Mouse (Mus musculus) retina, postnatal 7 days (tissue): ENCODE data around the gene Tnip3.

Experiments used
- DNase-seq: peaks from one replicate; pipeline ENCODE4 v3.0.0-alpha.2; 2012; ENCODE audit warnings: low read depth, low spot score

Tnip3 gene

DNA sequence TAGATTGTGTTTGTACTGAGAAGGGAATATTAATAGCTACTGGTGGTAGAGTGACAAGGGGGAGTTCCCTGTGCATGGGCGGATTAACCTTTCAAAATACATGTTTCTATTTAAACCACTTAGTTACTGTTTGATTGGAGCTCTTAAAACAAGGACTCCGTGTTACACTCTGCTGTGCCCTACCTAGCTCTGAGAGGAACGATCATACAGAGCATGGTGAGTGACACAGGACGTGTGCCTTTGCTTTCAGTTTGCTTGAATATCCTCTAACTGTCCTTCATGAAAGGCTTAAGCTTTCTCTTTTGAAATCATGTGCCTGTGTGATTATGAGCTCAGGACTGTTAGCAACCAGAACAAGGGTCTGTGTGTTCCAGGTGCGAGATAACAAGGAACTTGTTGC is at the start of gene Tnip3:
TSS of gene Tnip3 (plus strand) at position 122 of the 400 bp plus-strand sequence.
- DNase-seq, result no peak

GRCm38 (mm10) chr6:65498786-65499185 is 26.3 kb upstream of the Tnip3 start:
- no peak for DNase-seq

- DNase-seq, result peak; percentile 56
These were observed 15.0 kb upstream of the Tnip3 start for GRCm38 (mm10) chr6:65510051-65510669.

DNA sequence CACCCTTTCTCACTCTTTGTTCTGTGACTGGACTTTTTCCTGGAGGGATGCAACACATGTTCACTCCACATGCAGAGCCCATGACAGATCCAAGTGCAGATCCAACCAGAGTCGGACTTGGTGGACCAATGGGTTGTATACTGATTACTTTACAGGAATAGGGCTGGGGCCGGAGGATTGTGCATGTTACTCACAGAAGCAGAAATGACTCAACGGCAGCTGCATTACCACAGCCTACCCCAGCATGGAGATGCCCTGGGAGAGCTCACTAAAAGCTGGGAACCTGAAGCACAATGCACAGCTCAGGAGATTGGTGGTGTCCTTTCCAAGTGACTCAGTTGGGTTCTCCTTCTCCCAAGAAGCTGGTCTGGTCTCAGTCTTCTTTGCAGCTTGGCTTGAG is 11.3 kb upstream of the Tnip3 start:
- no peak for DNase-seq

- no peak for DNase-seq
These were observed 8.4 kb upstream of the Tnip3 start for GRCm38 (mm10) chr6:65516759-65517158.

DNA sequence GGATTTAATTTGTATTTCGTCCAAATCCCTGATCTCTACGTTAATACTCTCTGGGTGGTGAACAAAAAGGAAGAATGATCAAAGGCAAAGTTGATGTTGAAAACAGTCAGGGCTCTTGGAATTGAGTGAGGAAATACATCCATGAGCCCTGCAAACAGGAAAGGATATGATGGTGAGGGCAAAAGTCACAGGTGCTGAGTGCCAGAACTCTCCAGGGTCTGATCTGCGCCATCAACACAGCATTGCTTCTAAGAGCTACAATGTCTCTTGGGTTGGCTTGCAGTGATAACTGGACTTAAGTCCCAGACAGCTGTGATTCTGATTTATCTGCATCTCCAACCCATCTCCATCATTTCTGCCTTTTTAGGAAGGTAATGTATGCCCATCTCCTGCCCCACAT is 4.3 kb upstream of the Tnip3 start:
- no peak for DNase-seq

- no peak for DNase-seq
These were observed 2.8 kb downstream of the Tnip3 start for GRCm38 (mm10) chr6:65527892-65528291.

DNA sequence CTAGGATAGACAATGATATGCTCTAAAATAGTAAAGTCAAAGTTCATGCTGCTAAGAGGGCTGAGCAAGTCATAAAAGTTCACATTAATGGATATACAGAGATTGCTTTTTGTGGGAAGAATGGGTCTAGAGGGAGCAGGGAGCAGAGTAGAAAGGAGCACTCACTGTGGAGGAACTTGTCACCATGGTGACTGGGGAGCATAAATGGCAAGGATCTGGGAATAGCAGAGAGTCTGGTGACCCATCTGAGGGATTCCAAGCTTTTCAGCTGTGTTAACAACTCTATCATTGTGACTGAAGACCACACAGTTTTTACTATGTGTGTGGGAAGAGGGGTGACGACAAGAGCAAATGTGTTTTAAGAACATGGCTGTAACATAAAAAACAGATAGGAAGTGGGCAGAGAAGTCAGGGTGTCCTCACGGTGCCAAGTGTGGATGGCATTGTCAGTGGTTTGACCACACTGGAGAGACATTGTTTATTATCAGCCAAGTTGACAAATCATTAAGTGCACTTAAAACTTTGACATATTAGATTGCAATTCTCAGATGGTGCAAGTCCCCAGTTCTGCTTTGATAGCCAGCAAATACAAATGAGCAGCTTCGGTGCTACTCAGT is 6.2 kb downstream of the Tnip3 start:
- DNase-seq, result no peak

DNA sequence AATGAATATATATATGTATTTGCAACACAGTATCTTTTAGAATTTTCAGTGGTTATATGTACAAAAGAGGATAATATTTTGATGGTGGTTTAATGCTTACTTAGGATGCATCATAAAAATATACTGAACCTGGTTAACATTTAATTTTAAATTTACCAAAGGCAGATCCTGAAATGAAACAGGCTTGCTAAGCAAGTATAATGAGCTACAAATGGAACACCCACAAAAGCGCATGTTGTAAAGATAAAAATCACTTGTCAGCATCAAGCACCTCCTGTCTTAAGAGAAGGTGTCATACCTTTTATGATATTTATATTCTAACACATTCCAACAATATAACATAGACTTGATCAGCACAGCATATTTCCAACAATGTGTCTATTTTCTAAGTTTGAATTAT is 8.6 kb downstream of the Tnip3 start:
- no peak for DNase-seq

GRCm38 (mm10) chr6:65537327-65537884 is 12.3 kb downstream of the Tnip3 start:
- DNase-seq, result no peak

- DNase-seq, result no peak
These were observed 13.0 kb downstream of the Tnip3 start for GRCm38 (mm10) chr6:65538022-65538652.

- DNase-seq, result no peak
These were observed 13.8 kb downstream of the Tnip3 start for GRCm38 (mm10) chr6:65538921-65539320.

GRCm38 (mm10) chr6:65540138-65540537 is 15.0 kb downstream of the Tnip3 start:
- DNase-seq, result no peak

DNA sequence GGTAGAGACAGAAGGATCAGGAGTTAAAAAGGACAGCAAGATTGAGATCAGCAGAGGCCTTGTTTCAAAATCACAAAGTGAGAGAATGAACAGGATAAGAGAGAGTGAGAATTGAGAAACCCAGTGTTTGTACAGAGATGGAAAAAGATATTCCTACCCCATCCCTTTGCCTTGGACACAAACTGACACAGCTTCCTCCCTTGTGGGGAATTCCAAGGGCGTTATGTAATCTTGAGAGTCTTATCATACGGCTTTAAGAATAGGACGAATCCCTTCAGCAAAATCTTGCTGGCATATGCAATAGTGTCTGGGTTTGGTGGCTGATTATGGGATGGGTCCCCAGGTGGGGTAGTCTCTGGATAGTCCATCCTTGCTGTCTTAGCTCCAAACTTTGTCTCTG is 16.0 kb downstream of the Tnip3 start:
- no peak for DNase-seq

- no peak for DNase-seq
These were observed 17.3 kb downstream of the Tnip3 start for GRCm38 (mm10) chr6:65542391-65542790.

GRCm38 (mm10) chr6:65542913-65543312 is 17.8 kb downstream of the Tnip3 start:
- no peak for DNase-seq

GRCm38 (mm10) chr6:65563887-65564656 is 39.0 kb downstream of the Tnip3 start:
- no peak for DNase-seq

DNA sequence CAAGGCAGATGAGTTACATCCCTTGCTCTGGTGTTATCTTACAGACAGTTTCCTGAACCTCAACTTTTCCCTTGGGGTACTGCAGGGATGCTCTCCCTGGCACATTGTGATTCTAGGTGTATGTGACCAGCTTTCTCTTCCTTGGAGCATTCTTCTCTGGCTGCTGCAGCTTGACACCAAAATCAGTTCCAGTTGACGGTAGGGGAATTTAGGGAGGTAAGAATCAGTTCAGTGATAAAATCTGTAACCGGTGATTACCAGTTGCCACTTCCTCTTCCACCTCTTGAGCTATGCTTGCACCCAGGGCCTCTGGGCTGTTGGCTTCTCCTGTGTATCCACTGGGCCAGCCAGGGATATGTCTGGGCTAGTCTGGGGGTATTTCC is 39.5 kb downstream of the Tnip3 start:
- no peak for DNase-seq

- DNase-seq, result peak; percentile 21
These were observed 44.6 kb downstream of the Tnip3 start for GRCm38 (mm10) chr6:65569741-65570140.

- no peak for DNase-seq
These were observed 53.2 kb downstream of the Tnip3 start for GRCm38 (mm10) chr6:65578151-65578973.

DNA sequence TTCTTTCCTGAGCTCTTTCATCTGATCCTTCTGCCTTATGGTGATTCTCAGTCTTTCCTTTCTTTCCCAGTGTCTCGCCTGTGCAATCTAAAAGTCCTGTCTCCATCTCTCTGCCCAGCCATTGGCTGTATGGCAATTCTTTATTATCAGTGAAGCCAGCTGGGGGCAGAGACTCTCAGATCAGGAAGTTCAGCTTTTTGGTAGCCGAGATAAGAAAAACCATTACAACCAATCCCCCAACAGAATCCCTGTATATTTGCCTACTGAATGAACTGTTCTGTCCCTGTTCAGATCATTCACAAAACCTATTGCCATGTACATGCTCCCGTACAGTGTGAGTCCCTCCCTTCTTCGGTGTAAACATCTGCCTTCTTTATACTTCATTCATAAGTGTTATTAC is 57.9 kb downstream of the Tnip3 start:
- DNase-seq, result no peak
